Mouse (Mus musculus): Measurements from ENCODE around the gene Dcaf17. TPM values are rescaled to one million over a fixed set of nuclear protein-coding genes. Genes with fewer than 3 reads are reported as not detected.

Dcaf17 gene
- 1 to 10 TPM; 3.6 to 3.9 TPM for total RNA-seq (2021)
- long read RNA-seq, experiment 1, partial matches to known transcripts, result 1 of 7 reads
- long read RNA-seq, experiment 1, other reads (novel, unspliced or antisense), result 5 of 7 reads
- long read RNA-seq, experiment 2, full-length matches to known transcripts, result 2 of 4 reads
- long read RNA-seq, experiment 2, partial matches to known transcripts, result 0 of 4 reads
- long read RNA-seq, experiment 2, other reads (novel, unspliced or antisense), result 2 of 4 reads

- intact Hi-C loops (cut with DNase I), result no loop called here
- peak; percentile 83 to 86 for DNase-seq
These were observed at the start of gene Dcaf17, which contains the start of gene Mettl8 for GRCm38 (mm10) chr2:71055300-71056114. TSS of gene Dcaf17 (plus strand) at chr2:71055328. TSS of gene Mettl8 (minus strand) at chr2:71055583.

- intact Hi-C loops (cut with DNase I), result no loop called here
- no peak for DNase-seq
These were observed 43.3 kb upstream of the Dcaf17 start for GRCm38 (mm10) chr2:71011816-71012215.

DNA sequence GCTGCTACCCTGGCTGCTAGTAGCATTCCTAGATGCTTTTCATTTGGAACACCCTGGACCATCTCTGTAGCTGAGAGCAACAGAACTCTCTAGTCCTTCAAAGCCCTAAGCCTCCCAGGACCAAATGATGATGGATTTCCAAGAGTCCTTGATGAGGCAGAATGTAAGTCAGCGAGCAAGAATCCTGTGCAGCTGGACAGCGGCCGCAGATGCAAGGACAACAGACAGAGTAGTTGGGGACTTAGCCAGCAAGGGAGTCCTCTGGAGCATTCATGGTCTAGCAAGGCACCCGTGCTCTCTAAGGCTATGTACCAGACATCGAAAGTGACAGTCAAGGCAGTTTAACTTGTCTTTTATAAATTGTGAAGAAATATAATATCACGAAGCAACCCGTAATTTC is 41.6 kb upstream of the Dcaf17 start:
- DNase-seq, result no peak
- intact Hi-C loops (cut with DNase I), result no loop called here

DNA sequence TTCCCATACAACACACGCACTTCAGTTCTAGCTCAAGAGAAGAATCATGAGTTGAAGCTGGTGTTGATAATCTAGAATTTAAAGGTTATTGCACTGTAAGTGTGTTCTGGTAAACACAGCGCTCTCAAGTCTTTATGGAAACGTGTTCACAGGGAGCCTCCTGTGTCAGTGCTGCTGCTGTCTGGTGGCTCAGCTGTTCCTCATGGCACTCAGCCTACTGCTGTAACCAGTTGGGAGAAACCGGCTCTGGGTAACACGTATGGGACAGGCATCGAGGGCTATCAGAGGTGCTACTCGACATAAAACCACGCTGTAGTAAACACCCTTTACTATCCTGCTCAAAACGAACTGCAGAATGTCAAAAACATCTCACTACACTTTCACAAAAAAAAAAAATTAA is 35.9 kb upstream of the Dcaf17 start:
- no peak for DNase-seq
- intact Hi-C loops (cut with DNase I), result no loop called here

DNA sequence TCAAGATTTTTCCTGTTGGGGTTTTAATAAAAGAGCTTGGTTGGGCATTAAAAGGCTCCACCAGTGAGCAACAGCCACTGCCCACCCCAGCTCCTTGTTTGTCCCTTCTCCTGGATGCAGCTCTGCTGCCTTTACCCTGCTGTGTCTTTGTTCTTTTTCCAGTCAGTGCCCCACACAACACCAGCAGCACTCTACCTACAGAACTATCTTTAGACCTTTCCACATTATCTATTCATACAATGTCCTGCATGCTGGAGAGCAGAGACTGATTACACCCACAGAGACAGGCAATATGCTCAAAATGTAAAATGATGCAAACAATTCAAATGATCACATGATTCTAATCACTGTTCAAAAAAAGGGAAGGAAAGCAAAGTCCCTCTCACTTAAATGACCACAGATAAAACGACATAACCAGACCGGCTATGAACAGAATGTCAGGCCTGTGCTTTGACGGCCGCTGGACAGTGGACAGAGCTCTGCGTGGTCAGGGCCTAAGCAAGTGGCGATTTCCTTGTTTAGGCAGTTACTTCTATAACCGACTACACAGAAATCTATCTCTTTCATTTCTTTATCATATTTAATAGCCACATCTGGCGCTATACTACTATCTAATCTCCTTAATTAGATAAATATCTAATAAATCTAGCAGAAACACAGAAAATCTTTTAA is 35.3 kb upstream of the Dcaf17 start:
- DNase-seq, result no peak
- intact Hi-C loops (cut with DNase I), result no loop called here

- intact Hi-C loops (cut with DNase I), result no loop called here
- DNase-seq, result no peak
These were observed 34.5 kb upstream of the Dcaf17 start for GRCm38 (mm10) chr2:71020674-71021073.

GRCm38 (mm10) chr2:71022991-71023390 is 32.1 kb upstream of the Dcaf17 start:
- no peak for DNase-seq
- intact Hi-C loops (cut with DNase I), result no loop called here

DNA sequence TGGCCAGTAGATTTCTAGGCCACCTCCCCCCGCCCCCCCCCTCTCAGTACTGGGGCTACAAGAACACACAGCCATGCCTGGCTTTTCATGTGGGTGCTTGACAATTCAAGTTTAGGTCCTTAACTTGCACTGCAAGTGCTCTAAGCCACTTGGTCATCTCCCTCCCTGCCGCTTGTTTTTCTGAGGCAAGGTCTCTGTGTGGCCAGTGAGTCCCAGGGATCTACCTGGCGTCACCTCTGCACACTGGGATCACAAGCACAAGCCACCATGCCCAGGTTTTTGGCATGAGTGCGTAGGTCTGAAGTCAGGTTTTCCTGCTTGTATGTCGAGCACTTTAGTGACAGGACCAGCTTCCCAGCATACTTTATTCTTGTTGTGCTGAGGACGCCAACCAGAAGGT is 31.1 kb upstream of the Dcaf17 start:
- intact Hi-C loops (cut with DNase I), result no loop called here
- no peak for DNase-seq

GRCm38 (mm10) chr2:71025576-71026315 is 29.4 kb upstream of the Dcaf17 start:
- no peak for DNase-seq
- intact Hi-C loops (cut with DNase I), result no loop called here

GRCm38 (mm10) chr2:71026787-71027186 is 28.3 kb upstream of the Dcaf17 start:
- no peak for DNase-seq
- intact Hi-C loops (cut with DNase I), result no loop called here

DNA sequence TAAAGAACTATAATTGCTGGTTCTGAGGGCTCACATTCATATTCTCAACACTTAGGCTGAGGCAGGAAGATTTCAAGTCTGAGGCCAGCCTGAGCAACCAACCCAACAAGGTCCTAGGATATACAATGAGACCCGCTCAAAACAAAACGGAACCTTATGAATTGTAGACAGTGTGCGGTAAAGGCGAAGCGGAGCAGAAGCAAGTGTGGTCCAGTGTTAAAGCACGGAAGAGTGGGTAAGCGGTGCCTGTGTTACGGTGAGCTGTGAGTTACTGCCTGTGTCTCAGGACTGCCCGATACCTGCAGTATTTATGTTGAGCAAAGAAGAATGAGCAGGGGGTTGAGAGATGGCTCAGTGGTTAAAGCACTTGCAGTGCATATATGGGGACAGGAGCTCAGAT is 27.5 kb upstream of the Dcaf17 start:
- no peak for DNase-seq

GRCm38 (mm10) chr2:71030663-71031062 is 24.5 kb upstream of the Dcaf17 start:
- intact Hi-C loops (cut with DNase I), result no loop called here
- DNase-seq, result no peak

More for the DNA sequence above, 27.5 kb upstream of the Dcaf17 start:
- intact Hi-C loops (cut with DNase I), result no loop called here

DNA sequence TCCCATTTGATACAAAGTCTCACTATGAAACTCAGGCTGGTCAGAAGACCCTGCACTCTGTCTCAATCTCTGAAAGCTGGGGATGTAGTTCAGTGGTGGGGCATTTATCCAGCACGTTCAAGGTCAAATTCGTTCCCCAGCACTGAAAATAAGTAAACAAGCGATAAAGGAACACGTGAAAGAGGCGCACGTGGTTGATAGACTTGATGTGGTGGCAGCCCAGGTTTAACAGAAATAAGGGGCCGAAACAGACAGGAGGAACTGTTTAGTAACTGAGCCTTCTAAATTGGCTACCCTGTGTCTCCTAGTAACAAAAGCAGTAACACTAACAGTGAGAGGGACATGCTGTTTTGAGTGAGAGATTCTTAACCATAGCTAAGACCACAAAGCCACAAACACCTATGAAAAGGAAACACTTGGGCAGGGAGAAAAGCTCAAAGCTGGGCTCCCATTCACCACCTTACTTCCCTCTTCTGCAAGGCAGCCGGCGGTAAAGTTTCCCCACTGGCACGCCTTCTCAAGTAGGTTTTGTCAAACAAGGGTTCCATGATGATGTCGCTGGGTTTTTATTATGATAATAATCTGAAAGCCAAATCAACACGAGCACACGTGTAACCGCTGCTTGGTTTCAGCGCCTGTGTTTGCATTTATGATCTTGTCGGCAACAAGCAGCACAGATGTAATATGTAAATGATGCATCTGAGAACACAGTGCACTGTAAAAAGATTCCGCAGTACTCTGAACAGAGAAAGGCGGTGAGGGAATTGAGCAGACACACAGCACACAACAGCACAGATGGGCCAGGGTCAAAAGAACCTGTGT is 22.9 kb upstream of the Dcaf17 start:
- DNase-seq, result no peak

DNA sequence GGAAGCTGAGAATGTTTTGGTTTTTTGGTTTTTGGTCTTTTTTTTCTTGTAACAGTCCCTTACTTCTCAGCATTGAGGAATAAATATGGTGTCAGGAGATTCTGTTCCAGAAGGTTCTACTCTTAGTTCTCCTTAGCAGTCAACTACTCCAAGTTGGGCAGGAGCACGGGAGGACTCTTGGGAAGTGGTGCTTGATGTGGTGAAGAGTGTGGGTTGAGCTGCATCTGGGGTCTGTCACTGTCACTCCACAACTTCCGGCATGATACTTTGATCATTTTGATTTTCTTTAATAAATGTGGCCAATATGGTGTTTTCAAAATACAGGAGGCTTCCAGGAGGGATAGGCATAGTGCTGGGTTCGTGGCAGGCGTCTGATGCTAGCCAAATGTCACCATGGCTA is 22.1 kb upstream of the Dcaf17 start:
- intact Hi-C loops (cut with DNase I), result no loop called here
- DNase-seq, result no peak

More for the DNA sequence above, 22.9 kb upstream of the Dcaf17 start:
- intact Hi-C loops (cut with DNase I), result no loop called here

DNA sequence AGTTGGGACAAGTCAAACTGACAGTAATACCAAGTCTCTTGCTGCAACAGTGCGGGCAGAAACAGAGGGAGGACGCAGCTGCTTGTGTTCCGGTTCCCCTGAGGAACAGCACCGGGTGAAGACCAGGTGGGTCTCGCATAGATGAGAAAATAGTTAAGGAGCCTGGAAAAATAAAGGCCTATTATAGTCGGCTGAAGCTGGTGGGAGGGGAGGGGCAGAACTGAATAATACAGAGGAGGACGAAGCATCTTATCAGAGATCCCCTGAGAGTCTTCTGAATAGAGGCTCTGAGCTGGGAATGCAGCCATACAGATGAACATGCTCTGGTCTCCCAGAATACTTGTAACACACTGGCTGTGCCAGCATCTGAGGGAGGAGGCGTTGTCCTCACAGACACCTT is 21.1 kb upstream of the Dcaf17 start:
- intact Hi-C loops (cut with DNase I), result no loop called here
- DNase-seq, result no peak

DNA sequence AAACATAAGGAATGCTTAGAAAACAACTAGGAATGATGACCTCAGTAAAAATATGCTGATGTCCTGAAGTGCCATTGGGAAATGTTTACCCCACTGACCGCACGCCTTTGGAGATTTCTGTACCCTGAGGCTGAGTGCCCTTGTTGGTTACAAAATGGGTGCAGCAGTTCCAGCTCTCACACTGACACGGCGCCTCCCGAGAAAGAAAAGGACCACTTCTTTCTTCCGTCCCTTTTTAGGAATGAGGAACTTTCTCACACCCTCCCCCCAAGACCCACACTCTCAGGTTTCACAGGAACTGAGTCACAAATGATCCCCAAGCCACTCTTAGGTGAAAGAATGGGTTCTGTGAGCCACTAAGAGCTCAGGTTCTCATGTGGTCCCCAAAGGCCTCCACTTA is 17.7 kb upstream of the Dcaf17 start:
- no peak for DNase-seq
- intact Hi-C loops (cut with DNase I), result loop anchor here (5.0 kb wide), 2 partner anchors 210 to 330 kb away; partner anchors contain the start of gene Tlk1

DNA sequence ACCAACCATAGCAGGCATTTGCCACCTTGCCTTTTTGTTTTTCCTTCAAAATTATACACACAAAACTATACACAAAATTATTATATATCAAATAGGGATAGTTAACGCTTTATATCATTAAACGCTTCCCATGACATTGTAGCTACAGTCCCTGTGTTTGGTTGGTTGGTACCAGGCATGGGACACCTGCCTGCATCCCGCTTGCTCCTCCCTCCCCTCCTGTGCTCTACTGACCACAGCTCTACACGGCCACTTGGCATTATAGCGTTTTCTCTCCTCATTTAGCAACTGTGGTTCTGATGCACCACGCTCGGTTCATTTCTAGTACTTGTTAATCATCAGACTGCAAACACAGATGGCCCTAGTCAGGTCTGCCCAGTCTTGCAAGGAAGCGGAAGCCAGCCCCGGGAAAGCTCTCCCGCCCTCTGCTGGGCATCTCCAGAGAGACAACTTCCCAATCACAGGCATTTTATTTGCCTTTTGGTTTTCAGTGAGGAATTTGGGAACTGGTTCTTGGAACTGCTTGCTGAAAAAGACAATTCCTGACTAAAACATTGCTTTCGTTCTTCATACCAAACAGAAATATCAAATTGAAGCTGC is 15.5 kb upstream of the Dcaf17 start:
- DNase-seq, result peak; percentile 67 to 75
- intact Hi-C loops (cut with DNase I), result loop anchor here (2.0 to 5.0 kb wide), 3 partner anchors 212 to 332 kb away; partner anchors contain the start of gene Tlk1

- DNase-seq, result no peak
- intact Hi-C loops (cut with DNase I), result no loop called here
These were observed 9.0 kb upstream of the Dcaf17 start for GRCm38 (mm10) chr2:71046151-71046550.

DNA sequence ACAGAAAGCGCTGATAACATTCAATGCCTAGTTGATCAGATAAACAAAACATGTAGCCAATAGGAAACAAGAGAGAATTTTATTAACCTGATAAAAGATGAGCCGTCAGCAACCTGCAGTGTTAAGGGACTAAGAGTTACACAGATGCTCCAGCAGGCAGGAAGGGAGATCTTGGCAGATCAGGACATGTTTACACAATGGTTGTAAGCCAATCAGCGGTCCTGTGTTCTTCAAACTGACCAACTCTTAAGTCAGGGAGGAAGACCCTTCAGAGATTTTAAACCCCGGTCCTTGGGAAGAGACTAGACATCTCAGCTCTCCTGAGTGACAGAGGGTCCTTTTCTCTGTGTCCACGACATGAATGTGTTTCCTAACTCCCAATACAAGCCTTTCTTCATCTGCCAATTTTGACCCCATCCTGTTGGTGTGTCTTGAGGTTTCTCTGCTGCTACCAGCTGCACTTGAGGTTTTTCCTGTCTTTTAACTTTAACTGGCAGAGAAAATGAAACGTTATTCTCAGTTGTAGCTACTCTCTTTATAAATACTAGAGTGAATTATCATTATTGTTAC is 8.3 kb upstream of the Dcaf17 start:
- intact Hi-C loops (cut with DNase I), result no loop called here
- no peak for DNase-seq
